Mouse (Mus musculus) forebrain, embryonic 16.5 days (tissue): ENCODE measurements around the gene Enpp5. TPM values are rescaled to one million over a fixed set of nuclear protein-coding genes. Genes with fewer than 3 reads are reported as not detected.

Experiments used
- ATAC-seq: fragments of 200-750 bp; cut with Nextera tagmentation; 2 replicates; pipeline ENCODE4 v1.8.0; 2017; ENCODE audit warnings: mild to moderate bottlenecking, moderate library complexity
- H3K27ac ChIP-seq: fragments of 300-500 bp; sonication (generic); 2 replicates; pipeline ENCODE4 v1.5.1; 2014; ENCODE audit warnings: low read length, control low read depth
- H3K27me3 ChIP-seq: fragments of 300-500 bp; sonication (generic); replicated peaks from 2 replicates; pipeline ENCODE4 v1.6.1; 2014; ENCODE audit warnings: low read length; ENCODE audit not compliant: control insufficient read depth, insufficient read depth
- H3K36me3 ChIP-seq: fragments of 300-500 bp; sonication (generic); 2 replicates; pipeline ENCODE4 v1.6.1; 2014; ENCODE audit not compliant: control insufficient read depth, insufficient read depth
- H3K4me1 ChIP-seq: fragments of 300-500 bp; sonication (generic); replicated peaks from 2 replicates; pipeline ENCODE4 v1.6.1; 2014; ENCODE audit warnings: low read length; ENCODE audit not compliant: control insufficient read depth, insufficient read depth
- H3K4me2 ChIP-seq: fragments of 300-500 bp; sonication (generic); 2 replicates; pipeline ENCODE4 v1.6.1; 2014; ENCODE audit warnings: mild to moderate bottlenecking, low read length, control low read depth
- H3K4me3 ChIP-seq: fragments of 300-500 bp; sonication (generic); replicated peaks from 2 replicates; pipeline ENCODE4 v1.5.1; 2014; ENCODE audit warnings: mild to moderate bottlenecking, low read length, control low read depth
- H3K9ac ChIP-seq: fragments of 300-500 bp; sonication (generic); replicated peaks from 2 replicates; pipeline ENCODE4 v1.6.1; 2014; ENCODE audit warnings: low read depth, low read length, control low read depth
- H3K9me3 ChIP-seq: fragments of 300-500 bp; sonication (generic); 2 replicates; pipeline ENCODE4 v1.6.1; 2016; ENCODE audit warnings: low read length; ENCODE audit not compliant: control insufficient read depth
- WGBS: fragments of 180-500 bp; shearing (Covaris S2); extraction: QIAGEN DNeasy Blood & Tissue Kit; methylation state at CpG from one replicate; pipeline ENCODE4 v1.1.7; 2014; 5-methylcytosine and 5-hydroxymethylcytosine counted together
- polyA plus RNA-seq: library from polyadenylated mRNA; unstranded; fragments of >200 nt; fragmentation: Nextera tagmentation; extraction: Ambion mirVana; gene quantifications from 2 replicates; pipeline ENCODE4 v1.2.1, GENCODE M21; 2015

Gene Enpp5
- polyA plus RNA-seq, 1 experiment from 2014 or later, result 90.0 TPM

DNA sequence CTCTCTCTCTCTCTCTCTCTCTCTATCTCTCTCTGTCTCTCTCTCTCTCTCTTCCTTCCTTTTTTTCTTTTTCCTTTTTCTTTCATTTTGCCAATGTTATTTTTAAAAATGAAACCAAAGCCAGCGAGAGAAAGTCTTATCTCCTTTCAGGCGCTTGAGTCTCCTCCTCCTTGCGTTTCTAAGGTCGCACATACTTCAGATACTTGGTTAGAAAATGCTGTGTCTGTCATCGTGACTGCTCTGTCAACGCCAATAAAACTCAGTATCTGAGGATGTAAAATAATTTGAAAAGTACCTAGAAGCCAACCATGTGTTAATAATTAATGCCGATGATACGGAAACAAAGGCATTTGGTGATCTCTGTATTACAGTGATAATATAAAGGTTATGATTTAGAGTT, 57.4 kb downstream of the Enpp5 start:
- Histone ChIP-seq H3K9me3 (no peaks in the 10 kb centered on the region), H3K36me3 (no peaks in the 10 kb centered on the region), H3K4me1 (no peaks in the 10 kb centered on the region), H3K4me3 (no peak overlapping the region), H3K27me3 (no peaks in the 10 kb centered on the region), H3K9ac (no peak overlapping the region), H3K4me2 (no peak overlapping the region), H3K27ac (no peak overlapping the region)
- ATAC-seq, result no peak
- WGBS, result 86% methylated on average over 8 of the region's 8 CpGs

Other genes with a start within 250 kb of the Enpp5 start
- gene Enpp4, start 27.0 kb downstream of the Enpp5 start, polyA plus RNA-seq, result 5.7 and 6.2 TPM in 2 replicates
- 0.18 and 0.25 TPM in 2 replicates for gene Clic5, start 109.8 kb downstream of the Enpp5 start, polyA plus RNA-seq